Mouse (Mus musculus): ENCODE data around the gene Akr1b3. TPM values are rescaled to one million over a fixed set of nuclear protein-coding genes. Genes with fewer than 3 reads are reported as not detected.
"Not testable (repeated sequence)": the region's sequence is repeated elsewhere in the genome, so short reads cannot be mapped to it uniquely, and the experiment has no call there.

The Akr1b3 gene
- not detected in 2 replicates for polyA plus RNA-seq (2012; ENCODE audit: insufficient read depth, insufficient read length, low replicate concordance, missing spikeins)

DNA sequence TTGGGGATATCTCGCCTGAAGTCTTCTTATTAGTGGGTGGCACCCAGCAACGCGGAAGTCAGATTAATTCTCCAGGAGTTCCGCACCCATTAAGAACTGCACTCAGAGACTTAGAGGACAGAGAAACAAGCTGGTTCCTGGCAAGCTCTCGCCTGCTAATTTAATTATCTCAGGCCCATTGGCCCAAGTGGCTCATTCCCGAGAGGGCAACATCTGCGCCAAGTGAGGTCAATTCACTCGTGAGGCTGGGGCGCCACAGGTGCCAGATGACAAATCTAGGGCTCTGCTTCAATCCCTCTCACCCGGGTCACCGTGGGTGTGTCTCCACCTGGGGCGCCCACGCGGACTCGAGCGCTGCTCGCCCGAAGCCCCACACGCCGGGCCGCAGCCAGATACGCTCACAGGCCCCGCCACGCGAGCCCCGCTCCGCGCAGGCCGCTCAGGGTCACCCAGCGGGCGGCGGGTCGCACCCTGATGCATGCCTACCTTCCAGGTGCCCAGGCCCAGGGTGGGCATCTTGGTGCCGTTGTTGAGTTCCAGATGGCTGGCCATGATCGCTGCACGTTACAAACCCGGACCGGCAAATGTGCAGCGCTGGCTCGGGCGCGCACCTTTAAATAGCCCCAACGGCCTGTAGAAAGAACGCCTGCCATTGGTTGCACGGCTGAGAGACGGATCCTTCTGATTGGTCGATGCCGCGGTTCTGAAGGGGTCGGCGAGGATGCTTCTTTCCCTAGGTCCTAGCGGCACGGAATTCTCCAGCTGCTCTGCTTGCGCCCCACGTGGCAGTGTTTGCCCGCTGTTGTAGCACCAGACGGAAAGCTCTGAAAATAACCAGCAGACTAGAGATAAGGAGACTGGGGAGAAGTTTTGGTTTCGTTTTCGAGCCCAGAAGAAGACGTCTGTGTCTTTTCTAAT is at the start of gene Akr1b3:
TSS of gene Akr1b3 (minus strand) at position 625 of the 918 bp plus-strand sequence.
- under 1% methylated on average over 60 of the region's 60 CpGs for WGBS
- Histone ChIP-seq H3K4me3 (ENCODE audit: insufficient read depth, low read depth, low read length) (peak within 1 kb of the TSS; percentile 86), H3K27ac (ENCODE audit: insufficient read depth, low read depth, low read length) (no peak within 1 kb of the TSS), H3K4me1 (ENCODE audit: control insufficient read depth, insufficient read depth, low read length) (no peaks in the 10 kb centered on the region)
- TF ChIP-seq CTCF (IDR thresholded peaks at IDR 0.05; ENCODE audit: insufficient read depth, low read depth, low read length) (no peak), POLR2A (IDR thresholded peaks at IDR 0.05; ENCODE audit: insufficient read depth, low read depth, low read length) (peak; percentile 44; the same call in 1 of the 2 replicates)

DNA sequence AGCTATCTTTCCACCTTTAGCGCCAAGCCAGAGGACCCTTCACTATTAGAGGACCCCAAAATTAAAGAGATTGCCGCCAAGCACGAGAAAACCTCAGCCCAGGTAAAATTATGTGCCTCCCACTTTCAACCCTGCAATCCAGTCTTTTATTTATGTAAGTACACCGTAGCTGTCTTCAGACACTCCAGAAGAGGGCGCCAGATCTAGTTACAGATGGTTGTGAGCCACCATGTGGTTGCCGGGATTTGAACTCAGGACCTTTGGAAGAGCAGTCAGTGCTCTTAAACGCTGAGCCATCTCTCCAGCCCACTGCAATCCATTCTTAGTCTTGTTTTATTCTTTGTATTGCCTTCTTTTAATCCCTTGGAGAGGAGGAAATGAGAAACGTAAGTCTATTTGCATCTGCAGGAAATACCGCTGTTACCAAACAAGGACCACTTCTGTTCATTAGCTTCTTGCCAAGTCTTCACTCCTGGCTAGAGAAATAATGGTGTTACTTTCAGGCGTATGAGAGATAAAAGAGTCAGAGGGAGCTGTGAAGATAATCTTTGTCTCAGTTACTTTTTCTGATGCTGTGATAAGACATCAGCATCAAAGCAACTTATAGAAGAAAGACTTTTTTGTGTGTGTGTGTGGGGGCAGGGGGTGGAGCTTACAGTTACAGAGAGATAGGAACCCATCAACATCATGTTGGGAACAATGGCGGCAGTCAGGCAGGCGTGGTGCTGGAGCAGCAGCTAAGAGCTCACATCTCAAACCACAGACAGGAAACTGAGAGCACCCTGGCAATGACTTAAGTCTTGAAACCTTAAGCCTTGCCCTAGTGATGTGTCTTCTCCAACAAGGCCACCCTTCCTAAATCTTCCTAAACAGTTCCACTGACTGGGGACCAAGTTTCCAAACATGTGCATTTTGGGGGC is 47.2 kb upstream of the Akr1b3 start:
- H3K4me1 ChIP-seq (ENCODE audit: control insufficient read depth, insufficient read depth, low read length), result no peaks in the 10 kb centered on the region
- no peak overlapping the region for H3K27ac ChIP-seq (ENCODE audit: insufficient read depth, low read depth, low read length)
- 82% methylated on average over 12 of the region's 12 CpGs for WGBS
- TF ChIP-seq CTCF (IDR thresholded peaks at IDR 0.05; ENCODE audit: insufficient read depth, low read depth, low read length), result no peak
- TF ChIP-seq POLR2A (IDR thresholded peaks at IDR 0.05; ENCODE audit: insufficient read depth, low read depth, low read length), result no peak
- no peak overlapping the region for H3K4me3 ChIP-seq (ENCODE audit: insufficient read depth, low read depth, low read length)

DNA sequence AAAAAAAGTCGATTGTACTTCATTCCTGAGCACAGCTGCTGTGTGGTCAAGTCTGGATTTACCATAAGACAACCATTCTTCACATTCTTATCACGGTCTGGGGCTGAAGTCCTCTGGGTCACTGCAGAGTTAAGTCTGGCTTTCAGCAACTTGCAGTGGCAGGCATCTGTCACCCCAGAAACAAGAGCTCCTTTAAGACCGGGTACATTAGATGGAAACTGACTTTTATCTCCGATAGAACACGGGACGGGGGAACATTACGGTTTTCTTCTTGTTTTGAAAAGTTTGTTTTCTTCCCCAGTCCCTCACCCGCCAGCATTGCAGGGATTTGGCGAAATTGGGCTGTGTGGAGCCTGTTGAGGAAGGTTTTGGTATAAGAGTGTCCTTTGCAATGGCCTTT is 38.6 kb upstream of the Akr1b3 start:
- TF ChIP-seq CTCF (IDR thresholded peaks at IDR 0.05; ENCODE audit: insufficient read depth, low read depth, low read length), result no peak
- TF ChIP-seq POLR2A (IDR thresholded peaks at IDR 0.05; ENCODE audit: insufficient read depth, low read depth, low read length), result no peak
- WGBS, result 83% methylated on average over 9 of the region's 9 CpGs
- H3K27ac ChIP-seq (ENCODE audit: insufficient read depth, low read depth, low read length), result no peak overlapping the region
- no peak overlapping the region for H3K4me3 ChIP-seq (ENCODE audit: insufficient read depth, low read depth, low read length)
- H3K4me1 ChIP-seq (ENCODE audit: control insufficient read depth, insufficient read depth, low read length), result no peaks in the 10 kb centered on the region

DNA sequence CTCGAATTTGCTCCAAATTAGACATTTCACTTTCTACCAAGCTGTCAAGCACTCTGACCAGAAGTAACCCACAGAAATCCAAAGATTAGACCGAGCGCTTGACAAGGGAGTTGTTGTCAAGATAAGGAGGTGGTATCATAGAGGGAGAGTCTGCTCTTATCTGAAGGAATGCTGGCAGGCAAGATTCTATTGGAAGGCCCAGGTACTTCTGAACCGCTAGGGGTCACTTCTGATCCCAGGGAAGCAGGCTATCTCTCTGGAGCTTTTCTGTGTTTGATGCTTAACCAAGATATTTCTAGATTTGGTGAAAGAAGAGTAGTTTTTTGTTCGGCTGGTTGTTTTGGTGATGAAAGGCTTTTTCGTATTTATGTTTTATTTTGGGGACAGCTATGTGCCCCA is 38.1 kb upstream of the Akr1b3 start:
- H3K4me3 ChIP-seq (ENCODE audit: insufficient read depth, low read depth, low read length), result no peak overlapping the region
- H3K27ac ChIP-seq (ENCODE audit: insufficient read depth, low read depth, low read length), result no peak overlapping the region
- H3K4me1 ChIP-seq (ENCODE audit: control insufficient read depth, insufficient read depth, low read length), result no peaks in the 10 kb centered on the region
- 90% methylated on average over 6 of the region's 6 CpGs for WGBS
- TF ChIP-seq POLR2A (IDR thresholded peaks at IDR 0.05; ENCODE audit: insufficient read depth, low read depth, low read length) (no peak), CTCF (IDR thresholded peaks at IDR 0.05; ENCODE audit: insufficient read depth, low read depth, low read length) (no peak)

DNA sequence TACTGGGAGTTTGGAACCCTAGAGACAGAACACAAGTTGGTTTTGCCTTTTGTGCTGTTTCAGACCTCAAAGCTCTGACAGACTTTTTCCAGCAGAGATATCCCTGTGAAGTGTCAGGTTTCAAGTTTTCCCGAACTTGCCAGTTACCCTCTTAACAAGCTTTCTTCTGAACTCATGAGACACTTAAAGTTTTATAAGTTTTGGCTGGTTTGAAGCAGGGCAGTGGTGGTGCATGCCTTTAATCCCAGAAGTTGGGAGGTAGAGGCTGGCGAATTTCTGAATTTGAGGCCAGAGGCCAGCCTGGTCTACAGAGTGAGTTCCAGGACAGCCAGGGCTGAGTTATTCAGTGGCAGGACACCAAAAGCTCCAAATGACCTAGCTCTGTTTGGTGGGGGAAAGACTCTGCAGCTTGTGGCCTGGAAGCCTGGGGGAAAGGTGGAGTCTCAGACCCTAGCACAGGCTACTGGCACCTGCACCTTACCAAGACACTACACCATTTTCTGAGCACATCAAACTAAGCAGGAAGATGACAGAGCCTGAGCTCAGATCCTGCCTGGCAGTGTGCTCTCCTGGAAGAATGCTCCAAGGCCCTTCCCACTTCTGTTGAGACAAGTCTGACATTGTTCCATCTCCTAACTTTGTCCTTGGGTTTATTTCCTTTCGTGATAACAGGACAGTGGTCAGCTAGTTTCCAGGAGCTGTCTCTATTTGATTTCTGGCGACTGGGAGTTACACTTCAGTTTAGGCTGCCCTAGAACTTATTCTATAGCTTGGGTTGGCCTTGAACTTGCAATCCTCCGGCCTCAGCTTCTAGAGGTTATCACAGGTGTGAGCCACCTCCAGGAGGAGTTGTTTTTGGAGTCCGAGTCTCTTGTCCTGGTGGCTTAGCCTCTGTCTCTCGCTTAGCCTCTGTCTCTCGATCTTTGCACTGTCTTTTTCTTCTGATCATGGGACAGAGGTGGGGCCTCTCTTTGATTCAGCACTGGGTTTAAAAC is 37.4 kb upstream of the Akr1b3 start:
- Histone ChIP-seq H3K4me3 (ENCODE audit: insufficient read depth, low read depth, low read length) (no peak overlapping the region), H3K4me1 (ENCODE audit: control insufficient read depth, insufficient read depth, low read length) (no peaks in the 10 kb centered on the region), H3K27ac (ENCODE audit: insufficient read depth, low read depth, low read length) (no peak overlapping the region)
- no peak for TF ChIP-seq POLR2A (IDR thresholded peaks at IDR 0.05; ENCODE audit: insufficient read depth, low read depth, low read length)
- WGBS, result 86% methylated on average over 8 of the region's 8 CpGs

DNA sequence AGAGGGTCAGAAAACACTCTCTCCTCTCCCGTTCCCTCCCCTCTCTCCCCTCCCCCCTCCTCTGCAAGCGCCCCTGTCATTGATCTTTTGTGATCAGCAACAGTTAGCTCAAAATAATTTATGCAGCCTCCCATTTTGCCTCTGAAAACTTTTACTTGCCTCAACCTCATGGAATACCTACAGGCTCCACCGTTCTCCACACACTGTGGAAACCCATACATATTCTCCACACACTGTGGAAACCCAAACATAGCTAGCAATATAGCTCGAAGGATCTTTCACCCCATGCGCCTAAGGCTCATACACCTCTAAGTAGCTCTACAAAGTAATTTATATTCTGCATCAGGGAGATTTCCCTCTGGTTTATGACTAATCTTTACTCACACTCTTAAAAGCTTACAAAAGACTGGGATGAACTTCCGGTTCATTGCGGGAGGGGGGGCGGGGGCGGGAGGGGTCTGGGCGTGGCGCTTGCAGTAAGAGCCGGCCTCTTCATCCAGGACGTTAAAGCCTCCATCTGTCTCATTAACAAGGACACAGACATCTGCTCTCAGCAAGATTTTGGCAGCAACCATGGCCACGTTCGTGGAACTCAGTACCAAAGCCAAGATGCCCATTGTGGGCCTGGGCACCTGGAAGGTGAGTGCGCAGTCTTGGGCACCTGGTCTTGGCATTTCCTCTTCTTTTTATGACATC is 36.5 kb upstream of the Akr1b3 start, which contains the start of gene Akr1b8:
TSS of gene Akr1b8 (plus strand) at position 462 of the 696 bp plus-strand sequence.
- Histone ChIP-seq H3K27ac (ENCODE audit: insufficient read depth, low read depth, low read length) (no peak within 1 kb of the TSS), H3K4me1 (ENCODE audit: control insufficient read depth, insufficient read depth, low read length) (no peaks in the 10 kb centered on the region), H3K4me3 (ENCODE audit: insufficient read depth, low read depth, low read length) (no peak within 1 kb of the TSS)
- WGBS, result 27% methylated on average over 16 of the region's 16 CpGs
- TF ChIP-seq CTCF (IDR thresholded peaks at IDR 0.05; ENCODE audit: insufficient read depth, low read depth, low read length) (no peak), POLR2A (IDR thresholded peaks at IDR 0.05; ENCODE audit: insufficient read depth, low read depth, low read length) (no peak)

DNA sequence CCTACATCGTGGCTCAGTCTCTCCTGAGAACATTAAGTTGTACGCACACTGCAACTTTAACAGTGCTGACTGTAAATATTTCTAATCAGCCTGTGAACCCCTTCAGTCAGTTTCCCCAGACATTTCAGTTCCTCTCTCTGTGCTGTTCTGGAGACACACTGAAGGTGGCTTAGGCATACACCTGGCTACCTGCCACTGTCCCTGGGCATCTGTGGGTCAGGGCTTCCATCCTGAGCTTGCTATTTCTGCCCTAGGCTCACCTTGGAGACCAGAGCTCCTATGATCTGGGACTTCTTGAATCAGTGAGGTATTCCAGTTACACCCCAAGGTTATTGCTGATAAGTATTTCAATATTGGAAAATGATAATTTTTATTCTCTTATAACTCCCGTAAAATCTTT is 35.1 kb upstream of the Akr1b3 start:
- no peak overlapping the region for H3K27ac ChIP-seq (ENCODE audit: insufficient read depth, low read depth, low read length)
- no peaks in the 10 kb centered on the region for H3K4me1 ChIP-seq (ENCODE audit: control insufficient read depth, insufficient read depth, low read length)
- H3K4me3 ChIP-seq (ENCODE audit: insufficient read depth, low read depth, low read length), result no peak overlapping the region
- no peak for TF ChIP-seq CTCF (IDR thresholded peaks at IDR 0.05; ENCODE audit: insufficient read depth, low read depth, low read length)
- TF ChIP-seq POLR2A (IDR thresholded peaks at IDR 0.05; ENCODE audit: insufficient read depth, low read depth, low read length), result no peak
- 98% methylated on average over 3 of the region's 3 CpGs for WGBS

DNA sequence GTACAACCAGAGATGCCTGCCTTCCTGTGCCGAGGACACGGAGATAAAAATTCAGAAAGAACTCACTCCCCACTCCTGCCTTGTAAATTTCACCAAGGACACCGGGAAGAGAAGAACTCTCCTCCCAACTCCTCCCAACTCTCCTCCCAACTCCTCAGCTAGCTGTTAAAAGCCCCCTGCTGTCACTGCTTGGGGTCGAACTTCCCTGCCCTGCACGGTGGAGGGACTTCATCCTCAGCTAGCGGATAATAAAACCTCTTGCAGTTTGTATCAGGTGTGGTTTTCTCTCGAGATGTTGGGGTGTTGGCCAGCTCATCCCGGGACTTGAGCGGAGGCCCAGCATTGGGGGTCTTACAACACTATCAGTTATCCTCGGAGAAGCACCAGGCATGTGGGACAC is 34.2 kb upstream of the Akr1b3 start:
- H3K27ac ChIP-seq (ENCODE audit: insufficient read depth, low read depth, low read length); H3K4me1 ChIP-seq (ENCODE audit: control insufficient read depth, insufficient read depth, low read length); H3K4me3 ChIP-seq (ENCODE audit: insufficient read depth, low read depth, low read length): not testable (repeated sequence)
- 54% methylated on average over 10 of the region's 10 CpGs for WGBS

Measured in olfactory bulb, adult 2 months (tissue).